Mouse (Mus musculus): Measurements from ENCODE around the gene Srprb. TPM values are rescaled to one million over a fixed set of nuclear protein-coding genes. Genes with fewer than 3 reads are reported as not detected.

Srprb gene
- total and polyA plus RNA-seq, 2 experiments from 2014 or later: 44.5 to 52.5 TPM

- WGBS: 87% methylated on average over 15 of the region's 15 CpGs
- TF ChIP-seq CTCF (IDR thresholded peaks at IDR 0.05): no peak
Measured at GRCm38 (mm10) chr9:103229037-103229867, 27.3 kb upstream of the Srprb start.

GRCm38 (mm10) chr9:103228370-103229003 lies 26.6 kb upstream of the Srprb start:
- Histone ChIP-seq H3K4me2 (ENCODE audit: low read depth, low read length, poor library complexity, severe bottlenecking) (no peak overlapping the region), H3K9ac (replicated peaks; ENCODE audit: low read length, poor library complexity, severe bottlenecking) (no peak overlapping the region), H3K9me3 (ENCODE audit: low read length) (no peaks in the 10 kb centered on the region), H3K36me3 (ENCODE audit: insufficient read depth, low read length) (no peaks in the 10 kb centered on the region), H3K4me3 (ENCODE audit: low read depth, low read length) (no peak overlapping the region), H3K27me3 (ENCODE audit: insufficient read depth, low read length) (no peaks in the 10 kb centered on the region), H3K4me1 (ENCODE audit: insufficient read depth, low read length) (no peaks in the 10 kb centered on the region), H3K27ac (ENCODE audit: low read depth, low read length) (no peak overlapping the region)
- no peak for TF ChIP-seq CTCF (IDR thresholded peaks at IDR 0.05)
- ATAC-seq (ENCODE audit: low FRiP score): no peak
- WGBS: 84% methylated on average over 13 of the region's 13 CpGs
- DNase-seq (ENCODE audit: low spot score): no peak

More at GRCm38 (mm10) chr9:103229037-103229867, 27.3 kb upstream of the Srprb start:
- DNase-seq (ENCODE audit: low spot score) (no peak), ATAC-seq (ENCODE audit: low FRiP score) (no peak)
- no peak overlapping the region for H3K9ac ChIP-seq (replicated peaks; ENCODE audit: low read length, poor library complexity, severe bottlenecking)
- H3K4me2 ChIP-seq (ENCODE audit: low read depth, low read length, poor library complexity, severe bottlenecking): no peak overlapping the region
- H3K4me1 ChIP-seq (ENCODE audit: insufficient read depth, low read length): no peaks in the 10 kb centered on the region
- H3K4me3 ChIP-seq (ENCODE audit: low read depth, low read length): no peak overlapping the region
- H3K36me3 ChIP-seq (ENCODE audit: insufficient read depth, low read length): no peaks in the 10 kb centered on the region
- H3K27me3 ChIP-seq (ENCODE audit: insufficient read depth, low read length): no peaks in the 10 kb centered on the region
- H3K9me3 ChIP-seq (ENCODE audit: low read length): no peaks in the 10 kb centered on the region
- no peak overlapping the region for H3K27ac ChIP-seq (ENCODE audit: low read depth, low read length)

- 95% methylated on average over 16 of the region's 16 CpGs for WGBS
- ATAC-seq (ENCODE audit: low FRiP score) (no peak), DNase-seq (ENCODE audit: low spot score) (no peak)
- Histone ChIP-seq H3K9me3 (ENCODE audit: low read length) (no peaks in the 10 kb centered on the region), H3K9ac (replicated peaks; ENCODE audit: low read length, poor library complexity, severe bottlenecking) (no peak overlapping the region), H3K4me2 (ENCODE audit: low read depth, low read length, poor library complexity, severe bottlenecking) (no peak overlapping the region), H3K4me1 (ENCODE audit: insufficient read depth, low read length) (no peaks in the 10 kb centered on the region), H3K27me3 (ENCODE audit: insufficient read depth, low read length) (no peaks in the 10 kb centered on the region), H3K27ac (ENCODE audit: low read depth, low read length) (no peak overlapping the region), H3K4me3 (ENCODE audit: low read depth, low read length) (no peak overlapping the region), H3K36me3 (ENCODE audit: insufficient read depth, low read length) (no peaks in the 10 kb centered on the region)
- TF ChIP-seq CTCF (IDR thresholded peaks at IDR 0.05): no peak
Measured at GRCm38 (mm10) chr9:103227760-103228159, 25.8 kb upstream of the Srprb start.

GRCm38 (mm10) chr9:103226806-103227205 lies 24.9 kb upstream of the Srprb start:
- H3K4me3 ChIP-seq (ENCODE audit: low read depth, low read length): no peak overlapping the region
- no peaks in the 10 kb centered on the region for H3K36me3 ChIP-seq (ENCODE audit: insufficient read depth, low read length)
- H3K9ac ChIP-seq (replicated peaks; ENCODE audit: low read length, poor library complexity, severe bottlenecking): no peak overlapping the region
- no peak for DNase-seq (ENCODE audit: low spot score)
- 88% methylated on average over 15 of the region's 15 CpGs for WGBS
- no peak for TF ChIP-seq CTCF (IDR thresholded peaks at IDR 0.05)
- no peak overlapping the region for H3K4me2 ChIP-seq (ENCODE audit: low read depth, low read length, poor library complexity, severe bottlenecking)
- no peaks in the 10 kb centered on the region for H3K9me3 ChIP-seq (ENCODE audit: low read length)
- no peak overlapping the region for H3K27ac ChIP-seq (ENCODE audit: low read depth, low read length)
- no peak for ATAC-seq (ENCODE audit: low FRiP score)
- no peaks in the 10 kb centered on the region for H3K27me3 ChIP-seq (ENCODE audit: insufficient read depth, low read length)
- no peaks in the 10 kb centered on the region for H3K4me1 ChIP-seq (ENCODE audit: insufficient read depth, low read length)

GRCm38 (mm10) chr9:103225464-103225863 lies 23.5 kb upstream of the Srprb start:
- TF ChIP-seq CTCF (IDR thresholded peaks at IDR 0.05): peak; percentile 68
- Histone ChIP-seq H3K27me3 (ENCODE audit: insufficient read depth, low read length) (no peaks in the 10 kb centered on the region), H3K4me3 (ENCODE audit: low read depth, low read length) (no peak overlapping the region), H3K27ac (ENCODE audit: low read depth, low read length) (no peak overlapping the region), H3K4me2 (ENCODE audit: low read depth, low read length, poor library complexity, severe bottlenecking) (no peak overlapping the region), H3K9me3 (ENCODE audit: low read length) (no peaks in the 10 kb centered on the region), H3K4me1 (ENCODE audit: insufficient read depth, low read length) (no peaks in the 10 kb centered on the region), H3K9ac (replicated peaks; ENCODE audit: low read length, poor library complexity, severe bottlenecking) (no peak overlapping the region), H3K36me3 (ENCODE audit: insufficient read depth, low read length) (no peaks in the 10 kb centered on the region)
- peak; percentile 28 for DNase-seq (ENCODE audit: low spot score)
- ATAC-seq (ENCODE audit: low FRiP score): 0 out of 2 replicates have a peak, but pooled peaks have one; percentile 52
- 64% methylated on average over 3 of the region's 3 CpGs for WGBS

- Histone ChIP-seq H3K27me3 (ENCODE audit: insufficient read depth, low read length) (no peaks in the 10 kb centered on the region), H3K9me3 (ENCODE audit: low read length) (no peaks in the 10 kb centered on the region), H3K4me1 (ENCODE audit: insufficient read depth, low read length) (no peaks in the 10 kb centered on the region), H3K4me3 (ENCODE audit: low read depth, low read length) (no peak overlapping the region), H3K4me2 (ENCODE audit: low read depth, low read length, poor library complexity, severe bottlenecking) (no peak overlapping the region), H3K36me3 (ENCODE audit: insufficient read depth, low read length) (no peaks in the 10 kb centered on the region), H3K27ac (ENCODE audit: low read depth, low read length) (no peak overlapping the region), H3K9ac (replicated peaks; ENCODE audit: low read length, poor library complexity, severe bottlenecking) (no peak overlapping the region)
- DNase-seq (ENCODE audit: low spot score) (no peak), ATAC-seq (ENCODE audit: low FRiP score) (no peak)
- no peak for TF ChIP-seq CTCF (IDR thresholded peaks at IDR 0.05)
- 94% methylated on average over 7 of the region's 7 CpGs for WGBS
Measured at GRCm38 (mm10) chr9:103224721-103225120, 22.8 kb upstream of the Srprb start.
